Mouse (Mus musculus): Measurements from ENCODE around the gene Ephb4. TPM values are rescaled to one million over a fixed set of nuclear protein-coding genes. Genes with fewer than 3 reads are reported as not detected.

Ephb4 gene
- polyA plus RNA-seq, 1 experiment from 2014 or later: 109 TPM

GRCm38 (mm10) chr5:137414253-137414652, 64.3 kb downstream of the Ephb4 start:
- CTCF ChIA-PET: interaction anchor here (0.8 to 0.9 kb wide), 2 partner anchors 11 to 18 kb away, joined by 3 to 4 read pairs; no protein-coding TSS in a partner anchor
- no peak for ATAC-seq

GRCm38 (mm10) chr5:137419105-137419504, 69.2 kb downstream of the Ephb4 start:
- in situ Hi-C loops (cut with MboI; ENCODE audit: low pct_unique_long_range_greater_than_20kb): loop anchor here (5.0 kb wide), 1 partner anchor 37 kb away; no protein-coding TSS in a partner anchor
- no peak for DNase-seq (ENCODE audit: low read depth, low spot score)
- no peaks in the 10 kb centered on the region for H3K27me3 ChIP-seq
- ChIA-PET CTCF (no interaction called here), POLR2A (interaction anchor here (0.6 kb wide), 1 partner anchor 14 kb away, joined by 4 read pairs; no protein-coding TSS in a partner anchor)
- TF ChIP-seq CTCF (IDR thresholded peaks at IDR 0.05): no peak
- no peak for ATAC-seq

More at GRCm38 (mm10) chr5:137414253-137414652, 64.3 kb downstream of the Ephb4 start:
- POLR2A ChIA-PET: interaction anchor here (0.9 kb wide), 1 partner anchor 10 kb away, joined by 3 read pairs; no protein-coding TSS in a partner anchor
- in situ Hi-C loops (cut with MboI; ENCODE audit: low pct_unique_long_range_greater_than_20kb): no loop called here
- DNase-seq (ENCODE audit: low read depth, low spot score): no peak
- no peaks in the 10 kb centered on the region for H3K27me3 ChIP-seq
- TF ChIP-seq CTCF (IDR thresholded peaks at IDR 0.05): no peak

GRCm38 (mm10) chr5:137419841-137420240, 69.9 kb downstream of the Ephb4 start:
- POLR2A ChIA-PET: interaction anchor here (0.6 kb wide), 1 partner anchor 13 kb away, joined by 4 read pairs; no protein-coding TSS in a partner anchor
- CTCF ChIA-PET: no interaction called here
- TF ChIP-seq CTCF (IDR thresholded peaks at IDR 0.05): no peak
- DNase-seq (ENCODE audit: low read depth, low spot score) (no peak), ATAC-seq (no peak)
- H3K27me3 ChIP-seq: no peaks in the 10 kb centered on the region
- in situ Hi-C loops (cut with MboI; ENCODE audit: low pct_unique_long_range_greater_than_20kb): loop anchor here (5.0 kb wide), 1 partner anchor 38 kb away; no protein-coding TSS in a partner anchor

GRCm38 (mm10) chr5:137425648-137426047, 75.7 kb downstream of the Ephb4 start:
- ATAC-seq: peak; percentile 56
- TF ChIP-seq CTCF (IDR thresholded peaks at IDR 0.05): no peak
- ChIA-PET CTCF (interaction anchor here (0.9 to 2.1 kb wide), 5 partner anchors 11 to 76 kb away, joined by 3 to 6 read pairs (median 4); partner anchors contain the start of gene Pop7), POLR2A (interaction anchor here (0.8 kb wide), 1 partner anchor 51 kb away, joined by 3 read pairs; no protein-coding TSS in a partner anchor)
- in situ Hi-C loops (cut with MboI; ENCODE audit: low pct_unique_long_range_greater_than_20kb): no loop called here
- DNase-seq (ENCODE audit: low read depth, low spot score): peak; percentile 88
- H3K27me3 ChIP-seq: no peaks in the 10 kb centered on the region

Other genes starting within 250 kb of the Ephb4 start
- gene Trim56, start 233.9 kb upstream of the Ephb4 start, polyA plus RNA-seq (2021): 35.6 TPM
- not detected for gene Muc3, start 200.8 kb upstream of the Ephb4 start, polyA plus RNA-seq (2021)
- gene Muc3a, start 137.7 kb upstream of the Ephb4 start, polyA plus RNA-seq (2021): not detected
- gene Ache, start 62.6 kb upstream of the Ephb4 start, polyA plus RNA-seq (2021): 1.8 TPM
- gene Ufsp1, start 55.5 kb upstream of the Ephb4 start, polyA plus RNA-seq (2021): 13.0 TPM
- gene Srrt, start 42.4 kb upstream of the Ephb4 start, polyA plus RNA-seq (2021): 268 TPM
- gene Trip6, start 35.7 kb upstream of the Ephb4 start, polyA plus RNA-seq (2021): 155 TPM
- 27.5 TPM for gene Slc12a9, start 16.5 kb upstream of the Ephb4 start, polyA plus RNA-seq (2021)
- gene Zan, start 127.0 kb downstream of the Ephb4 start, polyA plus RNA-seq (2021): 7.9 TPM
- gene Pop7, start 152.4 kb downstream of the Ephb4 start, polyA plus RNA-seq (2021): 43.2 TPM
- 55.9 TPM for gene Gigyf1, start 168.4 kb downstream of the Ephb4 start, polyA plus RNA-seq (2021)
- gene Epo, start 183.1 kb downstream of the Ephb4 start, polyA plus RNA-seq (2021): not detected
- gene Gnb2, start 183.4 kb downstream of the Ephb4 start, polyA plus RNA-seq (2021): 963 TPM
- not detected for gene Actl6b, start 203.4 kb downstream of the Ephb4 start, polyA plus RNA-seq (2021)
- not detected for gene Tfr2, start 219.7 kb downstream of the Ephb4 start, polyA plus RNA-seq (2021)